Mouse (Mus musculus) Patski (cell line): ENCODE measurements around the gene Cacna1f. TPM values are rescaled to one million over a fixed set of nuclear protein-coding genes. Genes with fewer than 3 reads are reported as not detected.

Experiments
- ATAC-seq: fragments of 100-300 bp; one replicate; pipeline ENCODE4 v1.8.0; 2021
- CTCF ChIA-PET: fragments of 350-600 bp; sonication (Branson Sonifier 250); formaldehyde crosslinking; loops from one replicate; lab custom pipeline; 2022; ENCODE audit warnings: inconsistent platforms; lab: Charles Lee
- POLR2A ChIA-PET: fragments of 350-600 bp; sonication (Branson Sonifier 250); formaldehyde crosslinking; loops from one replicate; lab custom pipeline; 2022; ENCODE audit warnings: antibody characterized with exemption, inconsistent platforms; lab: Charles Lee
- DNase-seq: peaks from one replicate; pipeline ENCODE4 v3.0.0-alpha.2; 2011; ENCODE audit warnings: low read depth, low spot score
- H3K27me3 ChIP-seq: fragments of 371-371 bp; one replicate; pipeline ENCODE4 v1.5.1; 2021
- CTCF ChIP-seq: fragments of 100-300 bp; IDR thresholded peaks from one replicate; pipeline ENCODE4 v1.5.1; 2021
- in situ Hi-C: fragments of 300-500 bp; cut with MboI; formaldehyde crosslinking; loops from 3 replicates; pipeline ENCODE4 v1.11.1; 2018; ENCODE audit warnings: low pct_unique_long_range_greater_than_20kb, mixed read lengths
- polyA plus RNA-seq: library from polyadenylated mRNA; unstranded; gene quantifications from one replicate; pipeline ENCODE4 v1.2.3, GENCODE M21; 2021

The Cacna1f gene
- polyA plus RNA-seq: not detected

GRCm38 (mm10) chrX:7606783-7607182 lies at the start of gene Cacna1f:
Cacna1f (plus strand) TSS chrX:7607083.
- no peak for TF ChIP-seq CTCF
- ATAC-seq (no peak), DNase-seq (no peak)
- peaks cover 29% of the 10 kb centered on the region for H3K27me3 ChIP-seq
- in situ Hi-C loops: no loop called here
- ChIA-PET CTCF (interaction anchor here (1.2 kb wide), 1 partner anchor 9 kb away, joined by 3 read pairs; no protein-coding TSS in a partner anchor), POLR2A (interaction anchor here (0.6 kb wide), 1 partner anchor 408 kb away, joined by 4 read pairs; no protein-coding TSS in a partner anchor)

GRCm38 (mm10) chrX:7563076-7563475 lies 43.8 kb upstream of the Cacna1f start:
- ATAC-seq (no peak), DNase-seq (no peak)
- TF ChIP-seq CTCF: no peak
- peaks cover 30% of the 10 kb centered on the region for H3K27me3 ChIP-seq
- POLR2A ChIA-PET: no interaction called here
- CTCF ChIA-PET: no interaction called here
- in situ Hi-C loops: no loop called here

DNA sequence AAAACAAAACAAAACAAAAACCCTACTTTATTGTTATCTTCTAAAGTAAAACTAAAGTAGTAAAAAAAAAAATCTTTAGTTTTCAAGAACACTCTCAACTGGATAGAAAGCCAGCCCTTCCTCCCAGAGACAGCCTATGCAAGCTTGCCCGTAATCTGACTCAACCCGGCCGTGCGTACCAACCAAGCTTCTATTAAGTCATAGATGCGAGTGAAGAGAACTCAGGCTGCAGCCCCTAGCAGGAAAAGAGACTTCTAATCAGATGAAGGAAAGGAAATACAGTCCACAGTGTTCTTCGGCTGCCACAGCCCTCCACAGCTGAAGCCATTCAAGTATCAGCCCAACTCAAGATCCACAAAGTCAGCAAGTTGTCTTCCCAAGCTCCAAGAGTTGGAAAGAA lies 40.5 kb upstream of the Cacna1f start:
- no peak for ATAC-seq
- in situ Hi-C loops: no loop called here
- POLR2A ChIA-PET: no interaction called here
- CTCF ChIA-PET: no interaction called here
- DNase-seq: no peak
- H3K27me3 ChIP-seq: peaks cover 17% of the 10 kb centered on the region
- no peak for TF ChIP-seq CTCF

DNA sequence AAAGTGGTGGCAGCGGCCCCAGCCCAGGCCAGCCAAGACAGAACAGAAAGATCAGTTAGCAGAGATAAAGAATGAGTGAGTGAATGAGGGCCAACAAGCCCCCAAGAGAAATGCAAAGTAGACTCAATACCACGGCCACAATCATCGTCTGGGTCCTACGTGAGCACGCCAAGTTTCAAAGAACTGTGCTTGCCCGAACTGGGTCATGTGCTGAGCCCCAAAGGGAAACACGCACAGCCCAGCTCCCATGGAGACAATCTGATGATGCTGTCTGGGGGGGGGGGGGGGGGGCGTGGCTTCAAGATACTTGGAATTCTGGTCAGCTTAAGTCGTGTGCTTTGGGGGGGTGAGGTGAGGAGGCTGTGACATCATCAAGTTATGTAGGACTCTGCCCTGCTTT lies 39.4 kb upstream of the Cacna1f start:
- CTCF ChIA-PET: interaction anchor here (1.3 kb wide), 1 partner anchor 99 kb away, joined by 3 read pairs; no protein-coding TSS in a partner anchor
- peaks cover 22% of the 10 kb centered on the region for H3K27me3 ChIP-seq
- ATAC-seq: no peak
- no peak for DNase-seq
- in situ Hi-C loops: no loop called here
- POLR2A ChIA-PET: interaction anchor here (0.8 kb wide), 1 partner anchor 17 kb away, joined by 4 read pairs; no protein-coding TSS in a partner anchor
- TF ChIP-seq CTCF: no peak

DNA sequence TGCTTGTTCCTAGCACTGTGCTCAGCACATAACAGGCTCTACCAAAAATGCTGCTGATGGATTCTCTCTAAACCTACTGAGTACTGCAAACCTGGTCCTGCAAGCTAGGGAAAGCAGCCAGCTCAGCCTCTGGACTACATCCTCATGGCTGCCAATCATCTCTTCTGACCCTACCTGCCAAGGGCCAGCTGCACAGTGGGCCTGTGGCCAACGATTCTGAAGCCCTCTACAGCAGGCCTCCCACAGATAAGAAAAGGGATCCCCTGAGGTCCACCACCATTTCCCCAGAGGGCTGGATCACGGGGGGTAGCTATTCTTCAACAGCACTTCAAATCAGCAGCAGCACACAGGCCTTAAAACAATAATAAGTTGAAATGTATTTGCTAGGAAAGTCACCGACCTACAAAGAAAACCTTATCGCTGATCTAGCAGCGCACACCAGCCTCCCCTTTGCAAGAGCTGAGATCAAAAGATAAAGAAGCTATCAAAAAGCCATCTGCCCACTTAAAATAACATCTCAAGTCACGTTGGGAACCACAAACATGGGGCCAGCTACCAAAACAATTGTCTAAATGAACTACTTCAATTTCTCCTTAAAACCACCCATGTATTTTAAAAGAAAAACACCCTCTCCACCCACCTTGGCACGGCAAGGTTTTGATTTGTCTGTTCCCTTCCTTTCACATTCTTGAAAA lies 36.3 kb upstream of the Cacna1f start:
- ATAC-seq: no peak
- DNase-seq: no peak
- ChIA-PET CTCF (interaction anchor here (0.6 kb wide), 1 partner anchor 97 kb away, joined by 3 read pairs; no protein-coding TSS in a partner anchor), POLR2A (no interaction called here)
- no peak for TF ChIP-seq CTCF
- in situ Hi-C loops: no loop called here
- peaks cover 10% of the 10 kb centered on the region for H3K27me3 ChIP-seq

- CTCF ChIA-PET: interaction anchor here (0.7 to 0.9 kb wide), 2 partner anchors 8 to 149 kb away, joined by 3 read pairs; no protein-coding TSS in a partner anchor
- ATAC-seq (no peak), DNase-seq (no peak)
- H3K27me3 ChIP-seq: peaks cover 6% of the 10 kb centered on the region
- no peak for TF ChIP-seq CTCF
- in situ Hi-C loops: no loop called here
- POLR2A ChIA-PET: interaction anchor here (0.6 kb wide), 2 partner anchors 24 to 35 kb away, joined by 3 to 4 read pairs; no protein-coding TSS in a partner anchor
Measured at GRCm38 (mm10) chrX:7571565-7572136, 35.2 kb upstream of the Cacna1f start.

DNA sequence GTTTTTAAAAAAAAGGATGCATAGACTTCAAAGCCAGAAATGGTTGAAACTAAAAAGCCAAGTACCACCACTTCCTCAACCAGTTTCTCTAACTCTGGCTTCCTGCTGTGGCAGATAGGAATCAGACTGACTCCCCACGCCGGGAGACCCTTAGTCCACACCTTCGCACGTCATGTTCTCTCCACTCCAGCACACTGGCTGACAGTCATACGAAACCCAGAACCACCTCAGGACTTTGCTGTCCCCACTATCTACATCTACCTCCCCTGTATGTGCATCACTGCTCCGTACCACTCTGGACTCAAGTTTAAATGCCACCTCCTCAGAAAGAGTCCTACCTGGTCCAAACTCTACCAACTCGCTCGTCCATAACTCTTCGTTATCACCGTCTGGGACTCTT lies 34.4 kb upstream of the Cacna1f start:
- no peak for ATAC-seq
- DNase-seq: no peak
- H3K27me3 ChIP-seq: peaks cover 9% of the 10 kb centered on the region
- POLR2A ChIA-PET: no interaction called here
- in situ Hi-C loops: no loop called here
- CTCF ChIA-PET: interaction anchor here (0.7 to 0.9 kb wide), 2 partner anchors 7 to 150 kb away, joined by 3 read pairs; no protein-coding TSS in a partner anchor
- no peak for TF ChIP-seq CTCF

DNA sequence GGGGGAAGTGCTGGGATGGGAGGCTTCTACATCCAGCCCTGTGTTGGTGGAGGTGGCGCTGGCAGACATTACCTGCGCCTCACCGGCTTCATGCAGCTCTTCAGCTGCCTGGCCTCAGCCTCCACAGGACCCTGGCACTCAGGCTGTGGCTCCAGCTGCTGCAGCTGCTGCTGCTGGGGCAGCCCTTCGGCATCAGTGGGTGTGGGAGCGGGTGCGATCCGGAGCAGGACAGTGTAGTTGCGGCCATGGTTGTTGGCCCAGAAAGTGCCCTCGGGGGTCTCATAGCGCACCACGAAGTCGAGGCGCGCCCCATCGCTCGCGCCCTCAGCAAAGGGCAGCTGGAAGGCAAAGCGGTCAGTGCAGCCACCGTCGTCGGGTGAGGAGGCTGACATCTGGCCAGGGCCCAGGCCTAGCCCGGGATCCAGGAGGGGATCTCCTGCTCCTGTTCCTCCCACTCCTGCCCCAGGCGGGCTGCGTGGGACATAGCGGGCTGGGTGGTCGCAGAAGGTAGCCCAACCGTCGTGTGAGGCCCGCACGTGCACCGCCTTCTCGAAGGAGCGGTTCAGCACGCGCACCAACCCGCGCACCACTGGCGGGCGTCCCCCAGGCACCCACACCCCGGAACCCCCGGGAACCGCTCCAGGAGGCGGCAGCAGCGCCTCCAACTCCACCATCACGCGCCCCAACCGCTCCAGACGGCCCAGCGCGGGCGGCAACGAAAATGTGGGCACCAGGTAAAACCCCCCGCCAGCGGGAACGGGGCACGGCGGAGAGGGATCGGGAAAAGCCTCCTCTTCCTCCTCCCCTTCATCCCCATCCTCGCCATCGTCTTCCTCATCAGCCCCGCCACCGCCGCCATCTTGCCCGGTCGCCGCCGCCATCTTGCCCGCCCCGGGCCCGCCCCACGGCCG lies 33.5 kb upstream of the Cacna1f start, which contains the start of gene Foxp3:
Gene Foxp3, plus strand, starts transcription at position 469 of the 911 bp plus-strand sequence.
- in situ Hi-C loops: no loop called here
- DNase-seq (no peak), ATAC-seq (peak; percentile 22)
- POLR2A ChIA-PET: no interaction called here
- TF ChIP-seq CTCF: no peak
- CTCF ChIA-PET: interaction anchor here (1.0 kb wide), 1 partner anchor 30 kb away, joined by 3 read pairs; no protein-coding TSS in a partner anchor
- H3K27me3 ChIP-seq: peaks cover 9% of the 10 kb centered on the region

DNA sequence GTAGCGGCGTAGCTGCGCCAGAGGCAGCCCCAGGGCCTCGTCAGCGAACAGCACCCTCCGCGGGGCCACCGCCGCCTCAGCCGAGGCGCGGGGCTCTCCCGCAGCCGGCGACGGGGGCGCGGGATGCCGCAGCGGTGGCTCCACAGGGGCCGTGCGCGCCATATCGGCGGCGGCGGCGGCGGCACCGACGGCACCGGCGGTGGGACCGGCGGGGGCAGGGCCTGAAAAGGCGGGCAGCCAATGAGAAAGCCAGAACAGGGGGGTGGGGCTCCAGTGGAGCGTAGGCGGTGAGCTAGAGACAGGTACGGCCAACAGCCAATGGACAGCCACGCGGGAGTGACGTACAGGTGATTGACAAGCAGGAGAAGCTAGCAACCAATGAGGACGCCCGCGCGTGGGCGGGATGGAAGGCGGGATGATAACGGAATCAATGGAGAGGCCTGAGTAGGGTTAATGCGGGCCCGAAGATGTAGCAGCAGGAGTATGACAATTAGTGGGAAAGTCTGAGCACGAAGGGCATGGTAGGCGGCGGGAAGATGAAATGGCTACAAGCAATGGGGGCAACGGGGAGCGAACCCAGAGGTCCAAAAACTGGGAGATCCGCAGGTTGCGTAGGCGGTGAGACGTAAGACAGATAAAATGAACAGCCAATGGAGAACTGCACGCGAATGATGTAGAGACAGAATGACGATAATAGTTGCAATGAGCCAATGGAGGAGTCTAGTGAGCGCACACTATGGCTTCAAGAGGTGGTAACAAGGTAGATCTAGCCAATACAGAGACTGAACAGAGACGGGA lies 32.6 kb upstream of the Cacna1f start, which contains the start of gene Ppp1r3f:
Gene Ppp1r3f, minus strand, starts transcription at position 197 of the 798 bp plus-strand sequence.
- in situ Hi-C loops: no loop called here
- POLR2A ChIA-PET: no interaction called here
- peak; percentile 91 for ATAC-seq
- H3K27me3 ChIP-seq: peaks cover 9% of the 10 kb centered on the region
- peak; percentile 69 for DNase-seq
- CTCF ChIA-PET: interaction anchor here (1.0 kb wide), 1 partner anchor 29 kb away, joined by 3 read pairs; no protein-coding TSS in a partner anchor
- no peak for TF ChIP-seq CTCF
